Mouse (Mus musculus) T-helper 2 cell (primary cell): Measurements from ENCODE around the gene Rhbg.

Experiments
- in situ Hi-C: fragments of 300-600 bp; cut with MboI, MseI; formaldehyde crosslinking; loops from one replicate; pipeline ENCODE4 v1.15.1; 2025; ENCODE audit warnings: high pct_unique_total_duplicates

Gene Rhbg

DNA sequence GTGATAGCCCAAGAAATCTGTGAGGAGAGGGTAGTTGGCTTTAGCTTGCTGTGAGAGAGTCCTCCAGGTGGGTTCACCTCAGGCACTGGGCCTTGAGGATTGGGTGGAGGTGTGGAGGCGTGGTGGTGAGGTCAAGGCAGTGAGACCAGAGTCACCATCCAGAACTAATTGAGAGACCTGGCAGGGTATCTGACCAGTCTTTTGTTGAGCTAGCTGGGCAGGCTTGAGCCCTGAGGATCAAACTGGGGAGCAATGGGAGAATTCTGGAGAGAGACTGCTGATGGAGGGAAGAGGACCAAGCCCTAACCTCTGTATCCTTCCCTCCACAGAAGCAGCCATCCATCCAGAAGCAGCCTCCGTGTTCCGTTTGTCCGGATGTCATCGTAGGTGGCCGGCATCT is 45.2 kb downstream of the Rhbg start:
- in situ Hi-C loops: no loop called here

DNA sequence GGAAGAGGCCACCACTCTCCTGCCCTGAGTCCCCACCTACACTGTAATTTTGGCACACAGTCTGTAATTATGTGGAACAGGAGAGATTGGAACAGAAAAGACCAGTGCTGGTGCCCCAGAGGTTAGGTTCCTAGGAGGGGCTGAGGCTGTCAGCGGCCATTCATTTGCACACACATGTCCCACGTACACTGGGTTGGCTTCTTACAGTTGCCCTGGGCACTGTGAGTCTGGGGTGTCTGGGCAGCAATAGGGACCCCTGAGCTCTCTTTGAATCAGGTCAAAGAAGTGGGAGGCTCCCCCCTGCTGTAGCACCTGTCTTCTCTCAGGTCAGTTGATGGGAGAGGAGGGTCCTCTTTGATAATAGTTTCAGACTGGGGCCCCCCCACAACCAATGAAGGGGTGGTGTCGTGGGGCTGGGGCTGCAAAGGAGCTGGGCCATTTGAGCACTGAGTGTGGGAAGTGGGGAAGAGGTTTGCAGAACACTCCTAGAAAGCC is 46.2 kb downstream of the Rhbg start:
- in situ Hi-C loops: no loop called here

DNA sequence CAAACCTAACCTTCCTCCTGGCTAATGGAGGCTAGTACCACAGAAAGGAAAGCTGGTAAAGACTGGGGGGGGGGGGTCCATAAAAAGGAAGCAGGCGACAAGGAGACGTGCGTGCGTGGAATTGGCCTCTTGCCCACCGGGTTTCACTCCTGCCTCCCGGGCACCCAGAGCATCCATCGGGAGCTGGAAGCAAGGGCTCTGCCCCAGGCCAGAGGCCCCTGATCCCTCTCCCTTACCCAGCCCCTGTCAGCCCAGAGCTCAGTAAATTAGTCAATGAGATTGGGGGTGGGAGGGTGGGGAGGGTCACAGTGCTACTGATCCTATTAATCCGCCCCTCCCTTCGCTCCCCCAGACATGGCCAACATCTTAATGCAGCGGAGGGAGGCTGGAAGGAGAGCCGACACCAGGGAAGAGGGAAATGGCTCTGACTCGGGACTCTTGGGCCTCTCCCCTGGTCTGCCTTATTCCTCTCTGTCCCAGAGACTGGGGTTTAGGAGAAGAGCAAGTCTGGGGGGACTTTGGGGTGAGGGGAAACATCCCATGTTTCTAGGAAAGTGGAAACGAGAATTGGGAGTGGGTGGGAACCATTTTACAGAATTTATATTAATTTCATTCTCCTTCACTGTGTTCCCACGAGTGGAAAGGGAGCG is 46.9 kb downstream of the Rhbg start:
- in situ Hi-C loops: no loop called here

DNA sequence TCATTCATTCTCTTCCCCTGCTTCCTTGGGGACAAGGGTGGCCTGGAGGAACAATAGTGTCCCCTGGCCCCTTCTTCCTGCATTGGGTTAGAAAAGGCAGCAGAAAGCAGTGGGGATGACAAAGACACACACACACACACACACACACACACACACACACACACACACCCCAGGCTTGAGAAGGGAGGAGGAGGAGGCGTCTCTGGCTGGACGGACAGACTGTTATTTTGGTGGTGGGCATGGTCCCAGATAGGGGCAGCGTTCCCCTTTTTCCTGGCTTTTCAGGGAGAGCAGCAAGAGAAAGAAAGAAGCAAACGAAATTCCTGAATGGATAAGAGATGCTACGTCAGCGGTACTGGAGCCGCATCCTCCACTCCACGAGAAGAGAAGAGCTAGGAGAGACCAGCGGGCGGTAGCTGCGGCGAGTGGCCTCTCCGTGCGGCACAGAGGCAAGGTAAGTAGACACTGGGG is 47.6 kb downstream of the Rhbg start:
- in situ Hi-C loops: no loop called here

DNA sequence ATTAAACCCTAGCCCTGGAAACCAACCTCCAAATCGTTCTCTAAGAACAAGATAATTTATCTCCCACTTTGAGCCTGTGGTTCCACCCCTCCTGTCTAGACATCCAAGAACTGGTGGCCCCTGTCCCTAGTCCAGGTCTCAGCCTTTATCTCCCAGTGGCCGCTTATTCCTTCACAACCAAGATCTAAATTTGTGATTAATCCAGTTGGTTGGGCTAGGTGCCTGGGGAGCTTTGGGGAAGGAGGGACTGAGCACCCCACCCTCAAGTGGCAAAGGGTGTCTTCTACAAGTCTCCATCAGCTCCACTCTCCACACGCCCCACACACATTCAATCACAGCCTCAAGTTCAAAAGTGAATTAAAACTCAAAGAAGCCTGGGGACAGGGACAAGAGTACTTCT is 48.0 kb downstream of the Rhbg start:
- in situ Hi-C loops: no loop called here

DNA sequence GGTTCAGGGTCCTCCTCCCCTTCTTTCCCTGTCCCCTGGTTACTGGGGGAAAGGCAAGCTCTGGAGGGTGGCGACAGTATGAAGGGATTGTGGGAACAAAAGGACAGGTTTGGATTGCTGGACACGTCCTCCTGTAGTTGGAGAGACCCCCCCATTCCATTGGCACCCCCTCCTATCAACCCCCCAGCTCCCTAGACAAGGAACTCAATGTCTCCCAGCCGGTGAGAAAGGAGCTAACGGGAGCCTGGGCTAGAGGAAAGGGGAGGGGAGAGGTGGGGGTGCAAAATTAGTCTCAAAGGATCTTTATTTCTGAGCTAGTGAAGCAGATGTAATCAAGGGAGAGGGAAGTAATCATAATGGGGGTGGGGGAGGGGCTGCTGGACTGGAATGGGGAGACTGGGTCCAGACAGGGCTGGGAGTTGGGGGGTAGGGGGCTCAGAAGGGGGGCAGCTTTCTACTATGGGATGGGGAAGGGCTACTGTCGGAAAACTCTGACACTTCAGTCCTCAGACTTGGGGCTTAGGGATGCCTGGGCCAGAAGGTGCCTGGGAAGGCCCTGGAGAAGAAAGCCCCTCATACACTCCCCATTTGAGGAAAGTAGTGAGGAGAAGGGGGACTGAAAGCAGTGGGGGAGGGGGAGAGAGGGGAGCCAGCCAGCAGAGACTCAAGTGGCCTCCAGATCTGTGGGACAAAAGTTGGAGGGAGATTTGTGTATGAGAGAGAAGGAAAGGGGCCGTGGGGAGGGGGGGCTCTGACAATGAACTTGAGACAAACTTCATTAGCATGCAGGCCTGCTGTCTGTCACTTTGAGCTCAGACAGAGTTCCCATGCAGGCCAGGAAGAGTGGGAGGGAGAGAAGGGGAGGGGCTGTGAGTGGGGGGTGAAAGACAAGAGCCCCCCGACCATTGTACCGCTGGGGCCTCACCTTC is 48.7 kb downstream of the Rhbg start:
- in situ Hi-C loops: no loop called here

DNA sequence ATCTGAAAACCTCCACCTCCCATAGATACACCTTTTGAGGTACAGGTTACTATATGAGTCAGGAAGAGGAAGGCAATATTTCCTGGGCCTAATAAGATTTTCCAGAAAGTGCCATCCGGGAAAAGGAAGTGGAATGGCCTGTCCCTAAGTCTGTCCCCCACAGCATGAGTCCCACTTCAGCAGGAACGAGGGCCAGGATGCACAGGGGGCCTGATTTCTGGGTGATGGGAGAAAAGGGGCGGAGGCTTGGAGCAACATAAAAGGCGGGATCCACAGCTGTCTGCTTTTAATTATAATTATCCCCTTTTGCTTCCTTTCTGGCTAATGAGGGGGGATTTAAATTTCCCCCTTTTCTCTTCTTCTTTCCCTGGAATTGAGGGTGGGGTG is 49.3 kb downstream of the Rhbg start:
- in situ Hi-C loops: no loop called here

DNA sequence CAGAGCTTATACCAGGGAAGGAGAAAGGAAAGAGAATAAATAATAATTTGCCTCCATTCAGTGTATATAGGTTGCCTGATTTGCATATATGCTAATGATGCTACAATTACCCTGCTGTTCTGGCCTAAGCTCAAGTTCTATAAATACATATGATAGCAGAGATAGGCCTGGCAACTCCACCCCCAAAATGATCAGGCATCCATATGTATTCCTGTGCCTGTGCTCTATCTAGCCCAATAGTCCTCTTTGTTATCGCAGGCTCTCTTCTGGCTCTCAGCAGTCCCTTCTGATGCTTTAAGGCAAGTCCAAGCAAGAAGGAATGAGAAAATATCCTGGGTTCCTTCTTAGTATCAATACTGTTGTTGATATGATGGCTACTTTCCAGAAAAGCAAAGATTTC is 49.8 kb downstream of the Rhbg start:
- in situ Hi-C loops: no loop called here

DNA sequence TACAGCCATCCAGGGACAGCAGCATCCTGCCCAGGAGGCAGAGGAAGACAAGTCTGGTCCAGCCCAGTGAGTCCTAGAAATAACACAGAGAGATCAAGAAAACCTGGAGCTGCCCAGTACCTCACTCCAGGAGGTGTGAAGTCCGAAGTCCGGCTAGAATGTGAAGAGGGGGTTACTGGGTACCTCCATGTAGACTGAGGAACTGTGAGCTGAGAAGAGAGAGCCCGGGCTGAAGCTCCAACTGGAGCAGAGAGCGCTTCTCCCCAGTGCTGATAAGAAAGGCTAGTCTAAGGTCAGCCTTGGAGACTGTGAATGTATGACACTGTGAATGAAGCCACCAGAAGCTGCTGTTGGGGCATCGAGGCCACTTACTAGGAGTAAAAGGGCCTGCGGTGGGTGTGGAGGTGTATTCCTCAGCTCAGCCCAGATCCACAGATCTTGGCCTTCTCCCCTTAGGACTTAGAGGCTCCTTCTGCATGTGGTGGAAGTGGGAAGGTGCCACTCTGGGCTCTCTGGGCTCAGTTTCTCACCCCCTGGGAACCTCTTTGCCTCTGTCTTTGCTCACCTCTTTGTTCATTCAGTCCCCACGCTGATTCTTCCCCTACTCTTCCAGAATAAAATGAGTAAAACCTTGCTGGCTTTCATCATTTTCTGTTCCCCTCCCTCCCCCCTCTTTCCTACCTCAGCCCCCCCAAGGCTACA is 50.4 kb downstream of the Rhbg start:
- in situ Hi-C loops: no loop called here

DNA sequence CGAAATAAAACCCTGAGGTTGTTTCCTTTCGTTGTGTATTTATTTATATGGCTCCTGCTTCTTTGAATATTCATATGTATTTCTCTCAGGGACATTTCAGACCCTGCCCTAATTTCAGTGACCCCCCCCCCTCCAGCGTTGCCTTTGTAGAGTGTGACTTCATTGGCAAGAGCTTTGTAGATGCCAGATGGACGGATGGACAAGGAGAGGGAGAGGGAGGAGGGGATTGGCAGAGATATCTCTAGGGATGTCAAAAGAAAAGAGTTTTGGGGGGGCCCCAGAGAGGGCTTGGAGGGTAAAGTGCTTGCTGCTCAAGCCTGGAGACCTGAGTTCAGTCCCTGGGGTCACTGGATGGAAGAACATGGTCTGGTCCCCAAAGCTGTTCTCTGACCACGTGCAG is 51.1 kb downstream of the Rhbg start:
- in situ Hi-C loops: no loop called here

DNA sequence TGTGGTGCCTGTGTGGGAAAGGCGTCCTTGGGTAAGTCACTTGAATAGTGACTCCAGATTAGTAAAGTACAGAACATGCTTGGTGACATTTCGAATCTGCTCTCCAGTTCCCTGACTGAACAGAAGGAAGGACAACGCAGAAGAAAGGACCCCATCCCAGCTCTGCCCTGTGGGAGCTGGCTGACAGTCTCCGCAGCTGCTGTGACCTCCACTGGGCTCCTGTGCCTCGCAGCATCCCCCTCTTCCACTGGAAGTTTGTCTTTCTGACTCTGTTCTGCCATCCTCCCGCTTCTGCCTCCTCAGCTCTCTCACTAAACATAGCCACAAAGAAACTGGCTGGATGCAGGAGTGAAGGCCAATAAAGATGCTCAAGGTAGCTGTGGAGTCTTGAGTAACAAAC is 51.5 kb downstream of the Rhbg start:
- in situ Hi-C loops: no loop called here

DNA sequence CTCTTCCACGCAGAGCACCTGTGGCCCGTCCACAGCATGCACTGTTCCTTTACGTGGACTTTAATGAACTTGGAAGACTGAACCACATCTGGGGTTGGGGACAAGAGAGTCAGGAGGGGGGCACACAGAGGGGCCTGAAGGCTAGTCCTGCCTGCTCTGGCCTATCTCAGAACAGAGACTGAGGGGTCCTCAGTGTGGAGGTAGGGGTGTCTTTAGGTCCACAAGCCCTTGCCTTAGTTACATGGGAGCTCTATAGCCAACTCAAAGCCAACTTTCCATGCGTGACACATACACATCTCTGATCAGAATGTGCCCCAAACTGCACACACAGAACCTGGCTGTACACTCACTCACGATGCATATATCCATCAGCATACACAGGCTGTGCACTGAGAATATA is 52.9 kb downstream of the Rhbg start:
- in situ Hi-C loops: no loop called here

DNA sequence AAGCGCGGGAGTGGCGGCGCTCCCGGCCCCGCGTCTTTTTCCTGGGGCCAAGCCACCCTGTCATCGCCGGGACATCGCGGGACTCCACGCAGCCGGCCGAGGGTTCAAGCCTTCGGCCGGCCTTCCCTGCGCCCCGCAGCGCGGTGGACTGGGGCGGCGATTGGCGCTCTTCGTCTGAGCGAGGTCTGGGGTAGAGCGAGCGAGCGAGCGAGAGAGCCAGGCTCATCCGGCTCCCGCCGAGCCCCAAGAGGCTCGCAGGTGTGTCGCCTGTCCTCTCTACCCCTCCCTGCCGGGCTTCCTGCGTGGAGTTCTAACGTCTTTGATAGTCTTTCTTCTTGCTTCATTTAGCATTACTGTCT is 53.6 kb downstream of the Rhbg start:
- in situ Hi-C loops: no loop called here

DNA sequence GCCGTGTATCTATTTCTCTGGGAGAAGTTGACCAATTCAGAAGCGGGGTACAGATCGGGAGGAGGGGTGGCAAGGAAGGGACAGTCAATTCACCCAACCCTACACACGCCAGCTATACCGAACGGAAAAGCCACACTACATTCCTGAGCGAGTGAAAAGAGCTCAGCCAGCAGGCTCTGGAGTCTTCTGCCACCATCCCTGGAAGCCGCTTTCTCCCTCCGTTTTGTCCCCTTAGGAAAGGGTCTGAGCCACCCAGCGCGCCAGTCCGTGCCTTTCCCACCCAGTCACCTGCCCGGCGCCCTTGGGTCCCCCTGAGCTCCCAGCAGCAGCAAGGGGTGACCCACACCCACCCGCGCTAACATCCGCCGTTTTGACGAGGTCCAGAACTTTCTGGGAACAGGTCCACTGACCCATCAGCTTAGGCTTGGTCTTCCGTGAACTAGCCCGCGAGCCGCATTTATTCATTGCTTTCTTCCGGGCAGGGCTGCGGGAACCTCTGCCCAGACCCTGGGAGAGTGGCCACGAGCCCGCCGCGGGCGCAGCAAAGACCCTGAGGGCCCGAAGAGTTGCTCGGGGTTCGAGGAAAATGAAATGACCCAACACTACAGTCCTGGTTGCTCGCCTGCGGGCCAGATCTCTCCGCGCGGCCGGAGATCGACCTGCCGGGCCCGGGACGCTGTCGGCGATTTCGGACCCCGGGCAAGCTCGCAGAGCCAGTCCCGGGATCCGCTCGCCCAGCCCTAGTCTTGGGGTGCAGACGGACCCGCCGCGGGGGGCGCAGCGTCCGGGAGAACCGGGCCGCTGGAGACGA is 54.1 kb downstream of the Rhbg start:
- in situ Hi-C loops: no loop called here

DNA sequence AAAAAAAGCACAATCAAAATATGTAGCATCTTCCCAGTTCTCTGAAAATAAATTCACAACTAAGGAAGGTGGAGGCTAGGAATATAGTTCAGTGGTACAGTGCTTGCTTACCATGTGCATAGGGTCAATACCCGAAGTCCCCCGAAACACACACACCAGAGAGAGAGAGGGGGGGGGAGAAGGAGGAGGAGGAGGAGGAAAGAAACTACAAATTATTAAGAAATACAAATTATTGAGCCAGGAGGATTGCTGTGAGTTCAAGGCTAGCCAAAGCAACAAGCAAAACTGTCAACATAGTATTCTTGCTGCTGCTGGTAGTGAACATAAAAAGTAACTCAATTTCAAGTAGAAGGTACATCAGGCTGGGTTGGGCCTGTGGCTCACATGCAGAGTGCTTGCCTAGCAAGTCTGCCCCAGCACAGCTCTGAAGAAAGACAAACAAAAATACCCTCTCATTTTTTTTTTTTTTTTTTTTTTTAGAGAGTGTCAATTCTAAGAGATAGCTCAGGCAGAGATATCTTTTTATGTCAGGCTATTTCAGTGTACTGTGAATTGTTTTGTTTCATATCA is 54.9 kb downstream of the Rhbg start:
- in situ Hi-C loops: no loop called here

DNA sequence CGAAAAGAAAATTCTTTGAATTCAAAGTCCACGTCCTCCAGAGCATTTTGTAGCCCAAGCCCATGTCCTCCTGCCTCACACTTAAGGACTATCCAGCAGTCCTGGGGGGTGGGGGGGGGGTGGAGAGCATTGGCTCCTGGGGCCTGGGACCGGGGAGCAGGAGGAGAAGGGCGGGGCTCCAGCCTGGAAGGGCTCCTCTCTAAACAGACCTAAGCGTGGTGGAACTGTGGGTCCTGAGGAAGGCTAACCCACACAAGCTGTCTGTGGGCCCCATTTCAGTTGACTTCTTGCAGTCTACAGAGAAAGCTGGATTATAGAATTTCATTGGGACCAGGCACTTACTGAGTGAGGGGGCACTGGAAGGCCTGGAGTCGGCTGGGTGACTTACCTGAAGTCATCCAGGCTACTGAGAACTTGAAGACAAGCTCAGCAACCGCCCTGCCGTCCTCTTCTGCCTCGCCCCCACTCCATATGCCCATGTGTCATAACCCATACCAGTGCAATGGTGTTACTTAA is 55.9 kb downstream of the Rhbg start:
- in situ Hi-C loops: no loop called here

DNA sequence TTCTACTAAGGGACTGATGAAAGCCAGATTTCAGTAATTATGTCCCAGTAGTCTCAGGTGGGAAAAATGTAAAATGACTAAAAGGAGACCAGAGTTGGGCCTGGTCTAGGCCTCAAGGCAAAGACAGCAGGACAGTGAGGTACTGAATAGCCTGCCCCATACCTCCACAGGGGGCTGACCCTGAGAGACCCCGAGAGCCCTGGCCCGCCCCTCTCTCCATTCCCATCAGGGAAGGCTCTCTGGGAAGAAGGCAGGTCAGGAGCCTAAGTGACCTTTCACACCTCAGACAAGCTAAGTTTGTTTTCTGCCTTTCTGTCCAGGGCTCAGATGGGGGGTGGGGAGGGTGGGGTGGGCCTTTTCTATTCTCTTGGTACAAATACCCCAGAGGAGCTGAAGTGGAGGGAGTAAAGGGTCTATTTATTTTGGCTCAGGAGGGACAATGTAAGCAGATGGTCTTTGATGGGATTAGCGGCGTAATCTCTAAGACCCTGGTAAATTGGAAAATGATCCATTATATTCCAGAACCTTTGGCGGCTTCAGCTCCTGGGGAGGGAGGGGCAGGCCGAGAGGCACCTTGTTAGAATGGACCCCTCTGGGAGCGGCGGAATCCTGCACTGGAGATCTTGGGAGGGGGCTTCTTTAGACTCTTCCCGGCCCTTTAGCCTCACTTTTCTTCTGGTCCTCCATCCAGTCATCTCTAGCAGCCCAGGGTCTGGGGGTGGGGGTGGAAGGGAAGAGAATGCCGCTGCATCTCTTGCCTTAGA is 56.6 kb downstream of the Rhbg start:
- in situ Hi-C loops: no loop called here
